Mouse (Mus musculus): ENCODE results near the gene Abca5. TPM values are rescaled to one million over a fixed set of nuclear protein-coding genes. Genes with fewer than 3 reads are reported as not detected.
A peak's percentile ranks its signal among the peaks of the same experiment; 100 is the strongest.

The Abca5 gene
- polyA plus RNA-seq, 1 experiment = 15.7 TPM

- Histone ChIP-seq H3K27ac (ENCODE audit: insufficient read depth, low read length) (no peak overlapping the region), H3K4me1 (ENCODE audit: control insufficient read depth, insufficient read depth, low read length) (peaks cover 7% of the 10 kb centered on the region; the same call in 1 of the 2 replicates), H3K27me3 (ENCODE audit: control insufficient read depth, insufficient read depth, low read length) (no peaks in the 10 kb centered on the region), H3K4me3 (replicated peaks; ENCODE audit: insufficient read depth, low read depth, low read length) (no peak overlapping the region)
- TF ChIP-seq CTCF (IDR thresholded peaks at IDR 0.05; ENCODE audit: borderline replicate concordance, insufficient read depth, low read depth, low read length) (no peak), POLR2A (IDR thresholded peaks at IDR 0.05; ENCODE audit: borderline replicate concordance, insufficient read depth, low read length) (no peak)
- WGBS = 69% methylated on average over 2 of the region's 2 CpGs
- DNase-seq = no peak
Measured at GRCm38 (mm10) chr11:110290586-110290985, 46.9 kb downstream of the Abca5 start.

GRCm38 (mm10) chr11:110288423-110288822 lies 49.1 kb downstream of the Abca5 start:
- no peak overlapping the region for H3K27ac ChIP-seq (ENCODE audit: insufficient read depth, low read length)
- no peaks in the 10 kb centered on the region for H3K27me3 ChIP-seq (ENCODE audit: control insufficient read depth, insufficient read depth, low read length)
- 99% methylated on average over 3 of the region's 3 CpGs for WGBS
- DNase-seq = no peak
- TF ChIP-seq POLR2A (IDR thresholded peaks at IDR 0.05; ENCODE audit: borderline replicate concordance, insufficient read depth, low read length) (no peak), CTCF (IDR thresholded peaks at IDR 0.05; ENCODE audit: borderline replicate concordance, insufficient read depth, low read depth, low read length) (no peak)
- H3K4me1 ChIP-seq (ENCODE audit: control insufficient read depth, insufficient read depth, low read length) = peaks cover 7% of the 10 kb centered on the region; the same call in 1 of the 2 replicates
- no peak overlapping the region for H3K4me3 ChIP-seq (replicated peaks; ENCODE audit: insufficient read depth, low read depth, low read length)

GRCm38 (mm10) chr11:110287694-110288093 lies 49.8 kb downstream of the Abca5 start:
- Histone ChIP-seq H3K27me3 (ENCODE audit: control insufficient read depth, insufficient read depth, low read length) (no peaks in the 10 kb centered on the region), H3K4me3 (replicated peaks; ENCODE audit: insufficient read depth, low read depth, low read length) (no peak overlapping the region), H3K4me1 (ENCODE audit: control insufficient read depth, insufficient read depth, low read length) (peaks cover 7% of the 10 kb centered on the region; the same call in 1 of the 2 replicates), H3K27ac (ENCODE audit: insufficient read depth, low read length) (no peak overlapping the region)
- TF ChIP-seq POLR2A (IDR thresholded peaks at IDR 0.05; ENCODE audit: borderline replicate concordance, insufficient read depth, low read length) = no peak
- TF ChIP-seq CTCF (IDR thresholded peaks at IDR 0.05; ENCODE audit: borderline replicate concordance, insufficient read depth, low read depth, low read length) = no peak
- DNase-seq = peak; percentile 63 to 71
- WGBS = 14% methylated on average over 9 of the region's 9 CpGs

GRCm38 (mm10) chr11:110286331-110286730 lies 51.2 kb downstream of the Abca5 start:
- no peak for TF ChIP-seq POLR2A (IDR thresholded peaks at IDR 0.05; ENCODE audit: borderline replicate concordance, insufficient read depth, low read length)
- no peak for TF ChIP-seq CTCF (IDR thresholded peaks at IDR 0.05; ENCODE audit: borderline replicate concordance, insufficient read depth, low read depth, low read length)
- Histone ChIP-seq H3K27me3 (ENCODE audit: control insufficient read depth, insufficient read depth, low read length) (no peaks in the 10 kb centered on the region), H3K4me3 (replicated peaks; ENCODE audit: insufficient read depth, low read depth, low read length) (no peak overlapping the region), H3K4me1 (ENCODE audit: control insufficient read depth, insufficient read depth, low read length) (peaks cover 7% of the 10 kb centered on the region; the same call in 1 of the 2 replicates), H3K27ac (ENCODE audit: insufficient read depth, low read length) (no peak overlapping the region)
- WGBS = 91% methylated on average over 3 of the region's 3 CpGs
- DNase-seq = no peak

- TF ChIP-seq POLR2A (IDR thresholded peaks at IDR 0.05; ENCODE audit: borderline replicate concordance, insufficient read depth, low read length) (no peak), CTCF (IDR thresholded peaks at IDR 0.05; ENCODE audit: borderline replicate concordance, insufficient read depth, low read depth, low read length) (no peak)
- Histone ChIP-seq H3K27ac (ENCODE audit: insufficient read depth, low read length) (no peak overlapping the region), H3K27me3 (ENCODE audit: control insufficient read depth, insufficient read depth, low read length) (no peaks in the 10 kb centered on the region), H3K4me3 (replicated peaks; ENCODE audit: insufficient read depth, low read depth, low read length) (no peak overlapping the region), H3K4me1 (ENCODE audit: control insufficient read depth, insufficient read depth, low read length) (peaks cover 7% of the 10 kb centered on the region; the same call in 1 of the 2 replicates)
- 8% methylated on average over 10 of the region's 10 CpGs for WGBS
- DNase-seq = no peak
Measured at GRCm38 (mm10) chr11:110284849-110285248, 52.7 kb downstream of the Abca5 start.

GRCm38 (mm10) chr11:110284185-110284787 lies 53.2 kb downstream of the Abca5 start:
- 81% methylated on average over 9 of the region's 9 CpGs for WGBS
- TF ChIP-seq CTCF (IDR thresholded peaks at IDR 0.05; ENCODE audit: borderline replicate concordance, insufficient read depth, low read depth, low read length) (no peak), POLR2A (IDR thresholded peaks at IDR 0.05; ENCODE audit: borderline replicate concordance, insufficient read depth, low read length) (no peak)
- Histone ChIP-seq H3K4me3 (replicated peaks; ENCODE audit: insufficient read depth, low read depth, low read length) (no peak overlapping the region), H3K4me1 (ENCODE audit: control insufficient read depth, insufficient read depth, low read length) (peaks cover 7% of the 10 kb centered on the region; the same call in 1 of the 2 replicates), H3K27ac (ENCODE audit: insufficient read depth, low read length) (no peak overlapping the region), H3K27me3 (ENCODE audit: control insufficient read depth, insufficient read depth, low read length) (no peaks in the 10 kb centered on the region)
- DNase-seq = no peak

- no peak for DNase-seq
- Histone ChIP-seq H3K27me3 (ENCODE audit: control insufficient read depth, insufficient read depth, low read length) (no peaks in the 10 kb centered on the region), H3K4me3 (replicated peaks; ENCODE audit: insufficient read depth, low read depth, low read length) (no peak overlapping the region), H3K27ac (ENCODE audit: insufficient read depth, low read length) (no peak overlapping the region), H3K4me1 (ENCODE audit: control insufficient read depth, insufficient read depth, low read length) (no peaks in the 10 kb centered on the region)
- 70% methylated on average over 3 of the region's 3 CpGs for WGBS
- TF ChIP-seq POLR2A (IDR thresholded peaks at IDR 0.05; ENCODE audit: borderline replicate concordance, insufficient read depth, low read length) = no peak
- no peak for TF ChIP-seq CTCF (IDR thresholded peaks at IDR 0.05; ENCODE audit: borderline replicate concordance, insufficient read depth, low read depth, low read length)
Measured at GRCm38 (mm10) chr11:110274794-110275193, 62.7 kb downstream of the Abca5 start.

- WGBS = 3% methylated on average over 5 of the region's 5 CpGs
- H3K4me1 ChIP-seq (ENCODE audit: control insufficient read depth, insufficient read depth, low read length) = peaks cover 5% of the 10 kb centered on the region
- no peak overlapping the region for H3K4me3 ChIP-seq (replicated peaks; ENCODE audit: insufficient read depth, low read depth, low read length)
- peak; percentile 37 to 41 for DNase-seq
- H3K27me3 ChIP-seq (ENCODE audit: control insufficient read depth, insufficient read depth, low read length) = no peaks in the 10 kb centered on the region
- no peak overlapping the region for H3K27ac ChIP-seq (ENCODE audit: insufficient read depth, low read length)
- TF ChIP-seq POLR2A (IDR thresholded peaks at IDR 0.05; ENCODE audit: borderline replicate concordance, insufficient read depth, low read length) = no peak
- TF ChIP-seq CTCF (IDR thresholded peaks at IDR 0.05; ENCODE audit: borderline replicate concordance, insufficient read depth, low read depth, low read length) = peak; percentile 46; the same call in 1 of the 2 replicates
Measured at GRCm38 (mm10) chr11:110271745-110272144, 65.8 kb downstream of the Abca5 start.

Measured in cerebellum, adult 2 months (tissue).